Mouse (Mus musculus): Measurements from ENCODE around the gene Uhrf1bp1l. TPM values are rescaled to one million over a fixed set of nuclear protein-coding genes. Genes with fewer than 3 reads are reported as not detected.

Gene Uhrf1bp1l
- polyA plus RNA-seq, 2 experiments = 24.0 to 28.8 TPM

GRCm38 (mm10) chr10:89794121-89794520 is 49.3 kb downstream of the Uhrf1bp1l start:
- Histone ChIP-seq H3K4me3 (replicated peaks; ENCODE audit: low read length) (no peak overlapping the region), H3K9ac (ENCODE audit: low read depth, low read length, severe bottlenecking) (no peak overlapping the region), H3K4me1 (ENCODE audit: control insufficient read depth, insufficient read depth, low read length) (no peaks in the 10 kb centered on the region), H3K36me3 (ENCODE audit: control insufficient read depth, insufficient read depth, low read length) (peaks cover 11% of the 10 kb centered on the region), H3K27ac (replicated peaks; ENCODE audit: low read depth, low read length) (no peak overlapping the region), H3K4me2 (replicated peaks; ENCODE audit: low read depth, low read length, severe bottlenecking) (no peak overlapping the region), H3K9me3 (ENCODE audit: control insufficient read depth, low read length) (no peaks in the 10 kb centered on the region), H3K27me3 (ENCODE audit: control insufficient read depth, insufficient read depth, low read length) (no peaks in the 10 kb centered on the region)
- ATAC-seq (ENCODE audit: low FRiP score, low read depth) = no peak
- DNase-seq (ENCODE audit: low spot score) = no peak
- no peak for TF ChIP-seq POLR2A (IDR thresholded peaks at IDR 0.05; ENCODE audit: borderline replicate concordance, extremely low read depth, insufficient read depth, insufficient read length)
- WGBS = 87% methylated on average over 6 of the region's 6 CpGs

- Histone ChIP-seq H3K27me3 (ENCODE audit: control insufficient read depth, insufficient read depth, low read length) (no peaks in the 10 kb centered on the region), H3K4me3 (replicated peaks; ENCODE audit: low read length) (no peak overlapping the region), H3K9me3 (ENCODE audit: control insufficient read depth, low read length) (no peaks in the 10 kb centered on the region), H3K9ac (ENCODE audit: low read depth, low read length, severe bottlenecking) (no peak overlapping the region), H3K27ac (replicated peaks; ENCODE audit: low read depth, low read length) (no peak overlapping the region), H3K36me3 (ENCODE audit: control insufficient read depth, insufficient read depth, low read length) (peaks cover 28% of the 10 kb centered on the region), H3K4me1 (ENCODE audit: control insufficient read depth, insufficient read depth, low read length) (no peaks in the 10 kb centered on the region), H3K4me2 (replicated peaks; ENCODE audit: low read depth, low read length, severe bottlenecking) (no peak overlapping the region)
- peak; percentile 29; the same call in 1 of the 2 replicates for ATAC-seq (ENCODE audit: low FRiP score, low read depth)
- TF ChIP-seq POLR2A (IDR thresholded peaks at IDR 0.05; ENCODE audit: borderline replicate concordance, extremely low read depth, insufficient read depth, insufficient read length) = no peak
- no peak for DNase-seq (ENCODE audit: low spot score)
- 62% methylated on average over 4 of the region's 4 CpGs for WGBS
Measured at GRCm38 (mm10) chr10:89819146-89819545, 74.4 kb downstream of the Uhrf1bp1l start.

- DNase-seq (ENCODE audit: low spot score) (no peak), ATAC-seq (ENCODE audit: low FRiP score, low read depth) (no peak)
- no peak for TF ChIP-seq POLR2A (IDR thresholded peaks at IDR 0.05; ENCODE audit: borderline replicate concordance, extremely low read depth, insufficient read depth, insufficient read length)
- no peaks in the 10 kb centered on the region for H3K9me3 ChIP-seq (ENCODE audit: control insufficient read depth, low read length)
- H3K27me3 ChIP-seq (ENCODE audit: control insufficient read depth, insufficient read depth, low read length) = no peaks in the 10 kb centered on the region
- no peaks in the 10 kb centered on the region for H3K4me1 ChIP-seq (ENCODE audit: control insufficient read depth, insufficient read depth, low read length)
- H3K4me3 ChIP-seq (replicated peaks; ENCODE audit: low read length) = no peak overlapping the region
- no peak overlapping the region for H3K4me2 ChIP-seq (replicated peaks; ENCODE audit: low read depth, low read length, severe bottlenecking)
- no peak overlapping the region for H3K27ac ChIP-seq (replicated peaks; ENCODE audit: low read depth, low read length)
- H3K9ac ChIP-seq (ENCODE audit: low read depth, low read length, severe bottlenecking) = no peak overlapping the region
- peaks cover 2% of the 10 kb centered on the region; the same call in 1 of the 2 replicates for H3K36me3 ChIP-seq (ENCODE audit: control insufficient read depth, insufficient read depth, low read length)
- WGBS = 57% methylated on average over 2 of the region's 2 CpGs
Measured at GRCm38 (mm10) chr10:89823906-89824305, 79.1 kb downstream of the Uhrf1bp1l start.

- ATAC-seq (ENCODE audit: low FRiP score, low read depth) = peak; percentile 41; the same call in 1 of the 2 replicates
- no peaks in the 10 kb centered on the region for H3K4me1 ChIP-seq (ENCODE audit: control insufficient read depth, insufficient read depth, low read length)
Measured at GRCm38 (mm10) chr10:89826896-89827295, 82.1 kb downstream of the Uhrf1bp1l start.

GRCm38 (mm10) chr10:89832334-89832733 is 87.5 kb downstream of the Uhrf1bp1l start:
- WGBS = 59% methylated on average over 4 of the region's 4 CpGs
- Histone ChIP-seq H3K4me1 (ENCODE audit: control insufficient read depth, insufficient read depth, low read length) (no peaks in the 10 kb centered on the region), H3K9me3 (ENCODE audit: control insufficient read depth, low read length) (no peaks in the 10 kb centered on the region), H3K9ac (ENCODE audit: low read depth, low read length, severe bottlenecking) (no peak overlapping the region), H3K4me3 (replicated peaks; ENCODE audit: low read length) (no peak overlapping the region), H3K36me3 (ENCODE audit: control insufficient read depth, insufficient read depth, low read length) (no peaks in the 10 kb centered on the region), H3K27ac (replicated peaks; ENCODE audit: low read depth, low read length) (no peak overlapping the region), H3K27me3 (ENCODE audit: control insufficient read depth, insufficient read depth, low read length) (no peaks in the 10 kb centered on the region), H3K4me2 (replicated peaks; ENCODE audit: low read depth, low read length, severe bottlenecking) (no peak overlapping the region)
- TF ChIP-seq POLR2A (IDR thresholded peaks at IDR 0.05; ENCODE audit: borderline replicate concordance, extremely low read depth, insufficient read depth, insufficient read length) = no peak
- ATAC-seq (ENCODE audit: low FRiP score, low read depth) (no peak), DNase-seq (ENCODE audit: low spot score) (no peak)

More at GRCm38 (mm10) chr10:89826896-89827295, 82.1 kb downstream of the Uhrf1bp1l start:
- no peak for DNase-seq (ENCODE audit: low spot score)
- H3K27ac ChIP-seq (replicated peaks; ENCODE audit: low read depth, low read length) = no peak overlapping the region
- H3K9ac ChIP-seq (ENCODE audit: low read depth, low read length, severe bottlenecking) = no peak overlapping the region
- no peaks in the 10 kb centered on the region for H3K9me3 ChIP-seq (ENCODE audit: control insufficient read depth, low read length)
- no peak overlapping the region for H3K4me2 ChIP-seq (replicated peaks; ENCODE audit: low read depth, low read length, severe bottlenecking)
- H3K36me3 ChIP-seq (ENCODE audit: control insufficient read depth, insufficient read depth, low read length) = no peaks in the 10 kb centered on the region
- no peak for TF ChIP-seq POLR2A (IDR thresholded peaks at IDR 0.05; ENCODE audit: borderline replicate concordance, extremely low read depth, insufficient read depth, insufficient read length)
- no peak overlapping the region for H3K4me3 ChIP-seq (replicated peaks; ENCODE audit: low read length)
- 78% methylated on average over 3 of the region's 3 CpGs for WGBS
- H3K27me3 ChIP-seq (ENCODE audit: control insufficient read depth, insufficient read depth, low read length) = no peaks in the 10 kb centered on the region

GRCm38 (mm10) chr10:89833166-89833565 is 88.4 kb downstream of the Uhrf1bp1l start:
- WGBS = 83% methylated on average over 10 of the region's 10 CpGs

More at GRCm38 (mm10) chr10:89833166-89833565, 88.4 kb downstream of the Uhrf1bp1l start:
- Histone ChIP-seq H3K4me3 (replicated peaks; ENCODE audit: low read length) (no peak overlapping the region), H3K27ac (replicated peaks; ENCODE audit: low read depth, low read length) (no peak overlapping the region), H3K27me3 (ENCODE audit: control insufficient read depth, insufficient read depth, low read length) (no peaks in the 10 kb centered on the region), H3K9ac (ENCODE audit: low read depth, low read length, severe bottlenecking) (no peak overlapping the region), H3K4me1 (ENCODE audit: control insufficient read depth, insufficient read depth, low read length) (no peaks in the 10 kb centered on the region), H3K36me3 (ENCODE audit: control insufficient read depth, insufficient read depth, low read length) (no peaks in the 10 kb centered on the region), H3K9me3 (ENCODE audit: control insufficient read depth, low read length) (no peaks in the 10 kb centered on the region), H3K4me2 (replicated peaks; ENCODE audit: low read depth, low read length, severe bottlenecking) (no peak overlapping the region)
- no peak for TF ChIP-seq POLR2A (IDR thresholded peaks at IDR 0.05; ENCODE audit: borderline replicate concordance, extremely low read depth, insufficient read depth, insufficient read length)
- no peak for DNase-seq (ENCODE audit: low spot score)
- ATAC-seq (ENCODE audit: low FRiP score, low read depth) = no peak
